Mouse (Mus musculus): Measurements from ENCODE around the gene Dync1i2.

DNA sequence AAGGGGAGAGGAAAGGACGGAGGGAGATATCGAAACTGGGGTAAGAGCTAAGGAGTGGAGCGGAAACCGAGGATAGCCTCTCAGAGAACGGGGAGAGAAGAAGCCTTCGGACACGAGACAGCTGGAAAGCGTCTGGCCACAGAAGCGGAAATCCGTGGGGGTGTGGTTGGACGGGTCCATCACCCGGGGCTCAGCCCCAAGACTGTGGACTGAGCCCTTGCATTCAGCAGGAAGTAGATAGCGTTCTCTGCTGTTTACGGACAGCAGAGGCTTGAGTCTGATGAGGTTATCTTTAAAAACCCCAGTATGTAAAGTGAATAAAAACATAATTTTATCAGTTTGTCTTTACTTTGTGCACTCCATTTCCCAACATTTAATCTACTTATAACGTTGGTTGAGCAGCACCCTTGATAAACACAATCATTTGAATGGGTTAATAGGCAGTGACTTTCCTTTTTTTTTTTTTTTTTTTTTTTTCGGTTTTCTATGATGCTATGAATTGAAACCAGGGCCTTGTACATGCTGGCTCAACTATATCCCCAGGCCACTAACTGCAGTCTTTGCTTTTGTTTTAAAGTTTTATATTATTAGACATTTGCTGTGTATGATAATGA is 7.6 kb upstream of the Dync1i2 start:
- TF ChIP-seq GATA1 (IDR thresholded peaks at IDR 0.05; ENCODE audit: borderline replicate concordance, low read length) (no peak), FLI1 (IDR thresholded peaks at IDR 0.05; ENCODE audit: low read length) (no peak)
